Mouse (Mus musculus) layer of hippocampus, adult 18-20 months (tissue): ENCODE data around the gene Tuba1b. TPM values are rescaled to one million over a fixed set of nuclear protein-coding genes. Genes with fewer than 3 reads are reported as not detected.

Experiments
- DNase-seq, 2 experiments: peaks; one replicate each; pipeline ENCODE4 v3.0.0; 2022; ENCODE audit warnings: low spot score in 2 of 2
- long read RNA-seq: library from polyadenylated mRNA; stranded (forward); transcript quantifications from one replicate; pipeline ENCODE4 v2.0.0, GENCODE M21; 2021
- total RNA-seq, 2 experiments: library from RNA; stranded (reverse); gene quantifications; 2 replicates each; pipeline ENCODE4 v1.2.3; 2021

The Tuba1b gene
- 100 to 1,000 TPM; 448 to 490 TPM for total RNA-seq
- long read RNA-seq, transcript Tuba1b-201 (4 exons, 1,743 nt), result major isoform, 1,116 of 1,167 reads
- long read RNA-seq, partial matches to known transcripts, result 14 of 1,167 reads
- long read RNA-seq, other reads (novel, unspliced or antisense), result 37 of 1,167 reads

DNA sequence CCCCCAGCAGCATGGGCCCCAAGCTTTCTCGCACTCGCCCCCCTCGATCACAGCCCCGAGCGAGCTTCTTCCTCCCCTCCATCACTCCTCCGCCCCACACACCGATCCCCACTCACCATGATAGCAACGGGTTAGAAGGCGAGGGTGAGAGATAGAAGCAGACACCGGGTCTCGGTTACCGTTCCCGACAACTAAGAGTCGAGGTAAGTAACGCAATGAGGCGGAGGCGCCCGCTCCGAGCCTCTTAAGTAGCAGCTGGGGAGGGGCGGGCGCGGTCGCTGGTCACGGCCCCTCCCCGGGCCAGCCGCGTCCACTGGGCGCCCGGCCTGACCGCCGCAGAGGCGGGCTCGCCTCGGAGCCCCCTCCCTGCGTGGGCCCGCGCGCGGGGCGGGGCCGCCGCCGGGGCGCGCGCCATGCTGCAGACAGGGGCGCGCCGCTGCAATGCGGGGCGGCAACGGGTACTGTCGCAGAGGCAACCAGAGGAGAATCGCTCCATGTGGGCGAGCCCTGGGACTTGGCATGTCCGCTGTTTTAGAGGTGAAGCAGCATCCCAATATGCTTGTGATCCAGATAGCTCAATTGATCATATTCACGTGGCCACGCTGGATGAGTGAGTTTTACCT lies at the start of gene Tuba1b:
Tuba1b (minus strand) TSS at position 349 of the 623 bp plus-strand sequence.
- DNase-seq, result peak; percentile 92 to 94

DNA sequence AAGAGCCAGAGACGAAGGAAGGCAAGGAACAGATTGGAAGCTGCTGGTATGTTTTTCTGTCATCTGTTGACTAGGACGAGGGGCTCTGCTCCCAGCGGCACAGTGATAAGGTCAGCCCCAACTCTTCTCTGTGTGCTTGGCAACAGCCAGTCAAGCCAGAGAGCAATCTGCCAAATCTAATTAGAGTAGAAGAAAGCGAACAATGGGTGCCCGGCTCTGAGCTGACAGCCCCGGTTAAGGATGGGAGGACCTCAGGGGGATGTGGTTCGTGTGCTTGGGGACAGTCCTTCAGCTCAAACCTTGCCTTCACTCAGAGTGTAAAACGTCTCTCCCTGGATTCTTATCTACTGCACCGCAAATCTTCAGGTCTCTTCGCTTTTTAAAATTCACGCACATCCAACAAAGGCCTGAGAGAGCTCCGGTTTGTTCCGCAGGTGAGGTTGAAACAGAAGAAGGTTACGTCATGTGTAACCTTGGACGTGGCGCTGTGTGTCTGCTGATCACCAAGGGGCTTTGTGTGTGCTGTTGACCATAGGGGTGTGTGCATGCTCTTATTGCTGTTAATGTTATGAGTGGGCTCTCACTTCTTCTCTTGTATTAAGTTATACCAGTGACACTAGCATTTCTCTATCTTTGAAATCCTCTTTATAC lies 49.2 kb upstream of the Tuba1b start:
- DNase-seq, result peak in 1 of 2 experiments; percentile 64

DNA sequence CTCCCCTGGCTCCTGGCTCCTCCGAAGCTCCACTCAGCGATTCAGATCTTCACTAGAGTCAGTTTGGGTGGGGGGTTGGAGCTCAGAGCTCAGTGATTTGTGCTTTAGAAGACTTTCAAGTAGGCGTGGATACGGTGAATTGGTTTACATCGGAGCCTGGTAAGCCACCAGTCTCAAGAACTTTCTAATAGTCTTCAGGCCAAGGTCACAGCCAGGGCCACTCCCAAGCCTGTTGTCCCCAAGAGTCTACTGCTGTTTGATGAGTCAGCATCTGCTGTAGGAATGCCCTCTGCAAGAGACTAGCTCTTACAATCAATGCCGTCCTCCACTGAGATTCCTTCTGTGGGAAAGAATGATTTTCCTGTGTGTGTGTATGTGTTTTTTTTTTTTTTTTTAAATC lies 47.7 kb upstream of the Tuba1b start:
- no peak for DNase-seq

DNA sequence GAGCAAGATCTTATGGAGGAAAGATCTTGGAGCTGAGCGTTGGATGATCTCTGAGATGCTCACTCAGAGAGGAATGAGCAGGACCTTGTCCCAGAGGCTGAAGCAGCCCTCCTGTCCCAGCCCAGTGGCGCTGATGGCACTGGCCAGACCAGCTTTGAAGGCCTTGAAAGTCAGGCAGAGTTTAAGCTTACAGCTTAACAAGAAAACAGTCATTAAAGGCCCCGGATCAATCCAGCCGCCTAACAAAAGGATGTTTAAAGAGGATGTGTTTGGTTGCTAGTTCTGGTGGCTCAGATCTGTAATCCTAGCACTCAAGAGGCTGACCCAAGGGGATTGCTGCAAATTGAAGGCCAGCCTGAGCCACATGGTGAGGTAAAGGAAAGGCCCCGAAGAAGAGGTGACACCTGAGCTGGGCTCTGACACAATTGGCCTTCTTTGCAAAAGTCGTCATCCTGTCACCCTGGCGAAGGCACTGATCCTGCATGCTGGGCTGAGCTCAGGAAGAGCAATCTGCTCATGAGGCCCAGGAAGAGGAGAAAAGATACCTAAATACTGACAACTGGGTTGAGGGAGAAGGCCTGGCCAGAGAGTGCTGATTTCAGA lies 45.7 kb upstream of the Tuba1b start:
- no peak for DNase-seq

DNA sequence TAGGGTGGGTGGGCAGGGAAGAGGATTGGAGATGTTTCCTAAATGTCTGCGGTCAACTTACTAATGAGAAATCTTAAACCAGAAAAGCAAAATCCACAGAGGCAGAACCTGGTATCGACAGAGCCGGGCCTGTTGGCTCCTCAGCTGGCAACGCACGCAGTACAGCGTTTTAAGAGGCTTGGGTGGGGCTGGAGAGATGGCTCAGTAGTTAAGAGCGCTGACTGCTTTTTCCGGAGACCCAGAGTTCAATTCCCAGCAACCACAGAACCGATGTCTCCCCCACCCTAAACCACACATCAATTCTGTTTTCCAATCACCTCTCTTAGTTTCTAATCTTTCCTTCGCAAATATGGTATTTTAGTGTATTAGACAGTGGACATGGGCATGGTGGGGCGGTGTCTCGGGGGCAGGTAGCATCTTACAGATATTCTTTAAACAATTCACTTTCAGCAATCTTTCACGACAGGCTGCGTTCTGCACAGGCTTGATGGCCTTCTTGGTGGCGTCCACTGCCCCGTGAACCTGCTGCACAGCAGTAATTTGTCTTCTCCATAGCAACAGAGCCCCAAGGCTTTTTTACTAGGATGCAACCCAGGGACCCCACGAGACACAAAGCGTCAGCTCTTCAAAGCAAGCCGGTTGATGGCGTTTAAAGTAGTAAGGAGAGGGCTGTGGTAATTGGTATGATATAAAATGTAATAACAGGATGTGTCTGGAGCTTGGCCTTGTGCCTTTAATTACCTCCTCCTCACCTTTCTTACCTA lies 44.2 kb upstream of the Tuba1b start:
- DNase-seq, result no peak

DNA sequence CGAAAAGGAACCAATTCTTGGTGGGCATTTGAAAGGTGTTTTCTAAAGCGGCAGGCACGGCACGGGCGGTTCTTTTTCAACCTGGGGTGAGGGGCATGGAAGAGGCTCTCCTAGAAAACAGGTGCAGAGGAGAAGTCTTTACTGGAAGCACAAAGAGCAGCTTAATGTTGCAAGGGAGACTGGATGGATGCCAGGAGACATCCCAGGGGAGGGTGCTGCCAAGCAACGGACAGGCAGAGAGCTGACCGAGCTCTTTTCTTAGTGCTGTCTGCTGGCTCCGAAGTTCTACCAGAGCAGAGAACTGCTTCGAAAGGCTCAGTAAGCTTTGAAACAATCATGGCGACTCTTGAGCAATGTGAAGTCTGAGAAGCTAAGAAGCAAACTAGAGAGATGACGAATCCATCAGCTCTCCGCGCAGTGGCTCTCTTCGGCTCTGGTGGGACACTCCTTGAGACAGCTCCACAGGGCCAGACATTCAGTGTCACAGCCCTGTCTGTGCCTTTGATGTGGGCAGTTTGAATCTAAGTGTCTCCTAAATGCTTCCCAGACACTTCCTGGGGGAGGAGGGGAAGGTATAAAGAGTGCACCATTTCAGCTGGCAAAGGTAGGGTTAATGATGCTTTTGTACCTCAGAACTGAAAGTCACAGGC lies 43.5 kb upstream of the Tuba1b start:
- DNase-seq, result peak in 1 of 2 experiments; percentile 44

DNA sequence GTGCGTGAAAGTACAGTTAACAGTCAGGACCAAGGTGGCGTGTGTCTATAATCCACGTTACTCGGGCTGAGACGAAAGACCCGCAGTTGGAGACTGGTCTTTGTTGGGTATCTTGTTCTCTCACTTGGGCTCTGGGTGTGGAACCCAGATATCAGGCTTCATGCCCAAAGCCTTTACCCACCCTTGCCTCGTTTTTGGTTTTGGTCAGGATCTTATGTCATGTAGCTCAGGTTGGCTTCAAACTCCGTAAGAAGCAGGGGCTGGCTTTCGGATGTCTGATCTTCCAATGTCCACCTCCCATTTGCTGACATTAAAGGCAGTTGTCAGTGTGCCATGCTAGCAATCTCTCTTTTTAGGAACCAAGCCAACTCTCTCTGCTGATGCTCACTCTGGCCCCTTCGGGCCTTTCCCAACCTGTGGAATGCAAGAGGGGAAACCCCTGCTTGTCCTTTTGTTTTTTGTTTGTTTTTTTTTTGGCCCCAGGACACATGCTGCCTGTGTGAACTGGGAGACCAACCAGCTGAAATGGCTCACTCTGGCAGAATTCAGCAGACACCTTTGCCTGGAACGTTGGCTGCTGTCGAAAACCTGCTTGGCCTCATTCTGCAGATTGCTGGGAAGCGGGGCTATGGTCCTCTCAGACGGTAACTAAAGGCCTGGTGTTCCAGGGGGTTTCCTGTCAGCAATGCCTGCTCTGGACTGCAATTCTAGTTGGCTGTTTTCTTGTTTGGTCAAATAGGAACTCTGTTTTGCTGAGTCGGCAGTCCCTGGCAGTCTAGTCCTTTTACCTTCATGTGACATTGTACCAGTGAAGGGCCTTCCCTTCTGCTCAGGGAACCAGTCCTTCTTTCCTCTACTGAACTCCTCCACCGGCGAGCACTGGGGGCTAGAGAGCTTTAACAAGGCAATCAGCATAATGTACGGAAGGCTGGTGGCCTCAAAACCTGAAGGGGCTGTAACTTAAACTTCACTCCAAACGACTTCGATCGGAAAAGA lies 42.7 kb upstream of the Tuba1b start:
- DNase-seq, result no peak

DNA sequence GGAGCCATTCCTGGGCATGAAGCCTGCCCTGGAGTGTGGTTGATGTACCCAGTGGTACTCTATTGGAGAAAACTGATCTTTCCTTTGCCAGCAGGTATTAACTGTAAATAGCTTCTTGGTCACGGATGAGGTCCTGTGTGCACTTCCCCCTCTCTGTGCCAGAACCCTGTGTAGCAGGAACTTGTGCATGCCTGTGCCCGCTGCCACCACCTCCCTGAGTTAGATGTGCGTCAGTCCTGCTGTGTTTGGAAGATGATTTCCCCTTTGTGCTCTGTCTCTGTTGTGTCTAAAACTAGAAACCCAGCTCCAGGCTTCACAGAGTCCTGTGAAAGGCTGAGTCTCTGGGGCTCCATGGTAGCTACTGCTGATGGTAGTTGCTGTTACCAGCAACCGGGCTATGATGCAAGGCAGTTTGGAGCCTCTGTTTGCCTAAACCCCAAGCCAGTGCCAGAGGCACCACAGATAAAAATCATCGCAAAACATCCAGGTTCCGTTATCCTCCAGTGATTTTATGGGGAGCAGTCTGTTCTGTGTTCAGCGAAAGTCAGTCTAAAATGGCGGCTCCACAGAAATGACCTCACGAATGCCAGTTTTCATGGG lies 38.8 kb upstream of the Tuba1b start:
- no peak for DNase-seq

DNA sequence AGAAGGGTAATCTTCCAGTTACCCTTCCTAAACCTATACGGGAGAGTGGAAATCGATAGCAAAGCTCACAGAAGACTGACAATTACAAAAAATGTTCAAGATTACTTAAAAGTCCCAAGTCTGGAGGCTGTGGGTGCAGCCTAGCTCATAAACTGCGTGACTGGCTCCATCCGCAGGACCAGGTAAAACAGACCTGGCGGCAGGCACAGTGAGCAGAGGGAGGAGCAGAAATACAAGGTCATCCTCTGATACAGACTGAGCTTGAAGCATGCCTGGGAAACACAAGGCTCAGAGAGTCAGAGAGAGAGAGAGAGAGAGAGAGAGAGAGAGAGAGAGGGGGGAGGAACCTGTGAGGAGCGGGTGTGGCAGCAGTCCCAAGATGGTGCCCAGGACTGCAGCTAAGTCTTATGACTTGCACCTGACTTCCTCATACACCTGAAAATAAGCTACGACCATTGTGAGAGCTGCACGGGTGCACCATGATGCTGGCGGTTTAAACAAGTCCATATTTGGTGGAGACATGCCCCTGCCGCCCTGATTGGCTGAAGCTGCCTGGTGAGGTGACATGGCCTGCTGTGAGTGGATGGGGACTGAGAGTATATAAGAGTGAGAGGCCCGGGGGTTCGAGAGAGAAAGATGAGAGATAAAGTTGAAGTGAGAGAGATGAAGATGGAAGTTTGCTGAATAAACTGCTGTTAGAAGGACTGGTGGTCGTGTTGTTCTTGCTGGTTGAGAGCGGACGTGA lies 37.4 kb upstream of the Tuba1b start:
- DNase-seq, result peak in 1 of 2 experiments; percentile 69

DNA sequence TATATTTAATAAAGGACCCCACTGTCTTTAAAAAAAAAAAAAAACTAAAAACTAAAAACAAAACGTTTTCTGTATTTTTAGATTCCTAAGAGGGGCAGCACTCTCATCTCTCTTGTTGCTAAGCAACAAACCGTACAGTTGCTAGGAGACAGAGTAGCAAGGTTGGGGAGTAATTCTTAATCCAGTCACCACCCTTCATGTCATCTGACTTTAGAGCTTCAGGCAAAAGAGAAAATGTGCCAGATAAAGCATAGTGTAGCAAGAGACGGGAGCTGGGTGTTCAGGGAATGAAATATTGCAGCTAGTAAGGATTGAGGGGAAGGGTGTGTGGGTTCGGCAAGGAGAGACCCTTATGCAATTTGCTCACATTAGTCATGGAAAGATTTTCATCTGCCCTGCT lies 36.7 kb upstream of the Tuba1b start:
- DNase-seq, result peak; percentile 65 to 82

DNA sequence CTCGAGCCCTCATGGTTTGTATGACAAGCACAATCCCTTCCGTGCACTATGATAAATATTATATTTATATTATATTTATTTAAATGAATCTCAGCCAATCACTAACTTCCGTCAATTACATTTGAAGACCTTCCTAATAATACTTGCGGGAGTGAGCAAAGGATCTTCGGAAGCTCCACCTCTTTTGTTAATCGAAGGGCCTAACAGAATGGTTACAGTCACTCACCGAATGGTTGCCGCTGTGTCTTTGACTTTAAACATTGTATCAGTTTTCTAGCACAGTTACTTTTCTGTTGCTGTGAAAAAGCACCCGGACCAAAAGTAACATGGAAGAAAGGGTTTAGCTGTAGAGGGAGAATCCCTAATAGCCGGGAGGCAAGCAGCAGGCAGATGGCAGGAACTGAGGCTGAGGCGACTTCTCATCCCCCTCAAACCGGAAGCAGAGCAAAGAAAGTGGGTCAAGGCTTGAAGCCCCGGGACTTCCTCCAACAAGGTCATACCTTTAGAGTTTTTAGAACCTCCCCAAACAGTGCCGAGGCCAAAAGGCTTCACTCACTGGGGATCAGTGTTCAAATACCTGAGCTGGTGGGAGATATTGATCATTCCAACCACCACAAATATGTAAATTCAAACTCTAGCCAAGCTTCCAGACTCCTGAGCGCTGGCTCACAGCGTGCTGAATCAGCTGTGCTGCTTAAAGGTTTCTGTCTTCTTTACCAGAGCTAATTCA lies 35.2 kb upstream of the Tuba1b start:
- DNase-seq, result no peak

DNA sequence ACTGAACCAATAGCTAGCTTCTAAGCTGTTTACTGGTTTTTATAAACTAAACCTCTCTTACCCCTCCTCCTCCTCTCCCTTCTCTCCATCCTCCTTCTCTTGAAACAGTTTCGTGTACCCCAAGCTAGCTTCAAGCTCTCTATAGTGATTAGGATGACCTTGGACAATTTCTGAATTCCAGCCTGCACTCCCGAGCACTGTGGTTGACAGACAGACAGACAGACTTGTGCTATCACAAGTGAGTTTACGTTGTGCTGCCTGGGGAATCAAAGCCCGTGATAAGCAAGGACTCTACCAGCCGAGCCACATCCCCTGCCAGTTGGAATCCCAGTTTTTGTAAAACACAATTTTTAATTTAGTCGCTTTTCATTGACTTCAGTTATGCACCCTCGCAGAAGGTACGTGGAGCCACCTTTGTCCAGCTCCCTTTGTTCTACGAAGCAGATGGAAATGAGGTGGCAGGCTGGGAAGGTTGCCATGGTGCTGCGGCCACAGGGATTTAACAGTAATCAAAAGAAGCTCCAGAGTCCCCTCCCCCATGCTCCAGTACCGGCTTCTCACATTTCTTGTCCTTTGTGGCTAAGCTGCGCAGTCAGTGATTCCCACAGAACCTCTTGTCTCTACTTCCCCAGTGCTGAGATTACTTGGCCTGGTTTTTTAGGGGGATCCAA lies 34.5 kb upstream of the Tuba1b start:
- peak in 1 of 2 experiments; percentile 69 for DNase-seq

DNA sequence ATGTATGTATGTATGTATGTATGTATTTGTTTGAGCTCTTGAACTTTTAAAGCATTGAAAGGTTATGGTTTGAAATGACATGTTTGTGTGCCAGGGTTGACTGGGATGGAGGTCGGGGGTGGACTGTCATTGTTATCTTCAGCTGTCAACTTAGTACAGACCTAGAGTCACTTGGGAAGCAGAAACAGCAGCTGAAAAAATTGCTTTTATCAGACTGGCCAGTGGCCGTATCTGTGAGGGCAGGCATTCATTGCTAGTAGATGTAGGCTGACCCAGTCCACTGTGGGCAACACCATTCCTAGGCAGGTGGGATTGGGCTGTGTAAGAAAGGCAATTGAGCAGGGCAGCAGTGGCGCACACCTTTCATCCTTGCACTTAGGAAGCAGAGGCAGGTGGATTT lies 25.2 kb upstream of the Tuba1b start:
- no peak for DNase-seq

DNA sequence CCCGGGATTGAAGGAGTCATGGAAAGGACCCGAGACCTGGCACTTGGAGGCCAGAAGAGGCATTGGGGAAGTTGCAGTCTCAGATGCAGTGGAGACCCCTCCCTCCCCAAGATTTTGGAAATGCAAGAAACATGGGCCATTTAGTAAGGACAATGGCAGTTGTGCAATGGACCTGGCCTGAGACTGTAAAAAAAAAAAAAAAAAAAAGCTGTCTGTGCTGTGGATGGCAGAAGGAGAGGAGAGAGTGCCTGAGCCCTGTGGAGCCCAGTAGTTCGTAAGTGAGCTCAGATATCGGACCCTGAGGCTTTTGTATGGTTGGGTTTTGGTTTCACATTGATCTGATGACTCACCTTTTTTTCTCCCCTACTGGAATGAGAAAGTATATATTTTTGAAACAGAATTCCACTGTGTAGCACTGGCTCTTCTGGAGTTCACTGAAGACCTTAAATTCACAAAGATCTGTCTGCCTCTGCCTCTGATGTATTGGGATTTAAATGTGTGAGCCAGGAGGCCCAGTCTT lies 24.6 kb upstream of the Tuba1b start:
- no peak for DNase-seq

DNA sequence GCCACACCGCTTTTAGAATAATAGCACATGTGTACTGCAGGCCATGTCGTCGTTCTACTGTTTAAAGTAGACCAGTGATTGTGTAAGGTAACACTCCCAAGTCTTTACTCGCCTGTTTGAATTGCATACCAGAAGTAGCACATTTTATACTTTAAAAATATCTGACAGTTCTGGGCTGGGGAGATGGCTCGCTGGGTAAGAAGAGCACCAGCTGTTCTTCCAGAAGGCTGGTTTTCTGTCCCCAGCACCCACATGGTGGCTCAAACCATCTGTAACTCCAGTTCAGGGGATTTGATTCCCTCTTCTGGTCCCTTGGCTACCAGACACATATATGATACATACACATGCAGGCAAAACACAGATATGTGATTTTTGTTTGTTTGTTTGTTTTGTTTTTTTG lies 23.1 kb upstream of the Tuba1b start:
- DNase-seq, result no peak

DNA sequence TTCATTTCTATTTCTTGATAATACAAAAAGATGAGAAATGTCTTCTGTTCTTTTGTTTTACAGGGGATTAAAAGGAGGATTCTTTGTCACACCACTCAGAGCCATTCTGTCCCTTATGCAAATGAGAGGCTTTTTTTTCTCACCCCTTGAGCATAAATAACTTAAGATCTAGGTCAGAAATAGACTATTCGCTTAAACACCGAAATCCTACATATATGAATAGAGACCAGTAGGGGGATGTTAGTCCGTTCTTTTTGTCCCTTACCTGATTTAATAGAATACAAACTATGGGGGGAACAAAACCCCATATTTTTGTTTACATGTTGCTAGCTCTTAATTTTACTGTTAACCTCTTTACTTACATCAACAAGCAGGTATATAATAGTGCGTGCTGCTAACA lies 21.6 kb upstream of the Tuba1b start:
- no peak for DNase-seq

DNA sequence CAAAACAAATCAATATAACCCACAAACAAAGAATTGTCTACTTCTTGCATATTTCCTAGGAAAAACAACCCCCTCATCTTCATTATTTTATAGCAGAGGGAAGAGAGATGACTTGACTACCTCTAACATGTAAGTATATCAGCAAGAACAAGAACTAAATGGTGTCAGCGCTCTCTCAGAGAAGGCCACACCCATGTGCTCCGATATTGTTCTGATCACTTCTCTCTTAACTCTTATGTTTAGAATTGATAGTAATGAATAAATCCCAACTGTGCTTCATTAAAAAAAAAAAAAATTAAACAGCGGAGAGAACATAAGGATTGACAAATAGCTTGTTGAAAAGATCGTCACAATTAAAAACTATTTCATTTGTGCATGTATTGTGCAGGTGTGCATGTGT lies 21.0 kb upstream of the Tuba1b start:
- DNase-seq, result no peak
